Mouse (Mus musculus) liver, embryonic 14.5 days (tissue): ENCODE measurements at regions not wholly inside any gene's neighbourhood (a gene's known extent, or its start where the extent isn't known, plus 50 kb on each side); places are given as distances from the start of the nearest gene placed in this dataset.

Experiments
- CTCF ChIP-seq: IDR thresholded peaks from 2 replicates; pipeline ENCODE4 v1.5.1; 2016; ENCODE audit warnings: antibody characterized with exemption, low read depth, control low read depth
- EP300 ChIP-seq: IDR thresholded peaks from 2 replicates; pipeline ENCODE4 v1.6.1; 2016; ENCODE audit warnings: antibody characterized with exemption, low read depth

DNA sequence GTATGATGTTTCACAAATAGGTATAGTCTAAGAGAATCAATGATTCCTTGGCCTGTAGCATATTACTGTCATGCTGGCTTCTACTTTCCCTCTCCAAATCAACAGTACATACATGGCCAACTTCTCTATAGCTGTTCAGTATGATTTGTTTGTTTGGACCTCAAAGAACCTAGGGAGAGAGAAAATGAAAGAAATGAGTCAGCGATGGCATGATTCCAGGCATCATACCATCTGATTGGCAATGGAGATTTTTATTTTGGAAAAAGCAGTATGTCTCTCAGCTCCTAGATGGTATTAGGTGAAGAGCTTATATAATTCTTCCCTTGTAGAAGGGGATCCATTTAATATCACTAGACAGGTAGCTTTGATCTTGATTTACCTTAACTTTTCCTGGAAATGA is 519.1 kb downstream of the Gm9195 start:
- TF ChIP-seq CTCF (no peak), EP300 (no peak)
